Mouse (Mus musculus): ENCODE data around the gene Nme4.

DNA sequence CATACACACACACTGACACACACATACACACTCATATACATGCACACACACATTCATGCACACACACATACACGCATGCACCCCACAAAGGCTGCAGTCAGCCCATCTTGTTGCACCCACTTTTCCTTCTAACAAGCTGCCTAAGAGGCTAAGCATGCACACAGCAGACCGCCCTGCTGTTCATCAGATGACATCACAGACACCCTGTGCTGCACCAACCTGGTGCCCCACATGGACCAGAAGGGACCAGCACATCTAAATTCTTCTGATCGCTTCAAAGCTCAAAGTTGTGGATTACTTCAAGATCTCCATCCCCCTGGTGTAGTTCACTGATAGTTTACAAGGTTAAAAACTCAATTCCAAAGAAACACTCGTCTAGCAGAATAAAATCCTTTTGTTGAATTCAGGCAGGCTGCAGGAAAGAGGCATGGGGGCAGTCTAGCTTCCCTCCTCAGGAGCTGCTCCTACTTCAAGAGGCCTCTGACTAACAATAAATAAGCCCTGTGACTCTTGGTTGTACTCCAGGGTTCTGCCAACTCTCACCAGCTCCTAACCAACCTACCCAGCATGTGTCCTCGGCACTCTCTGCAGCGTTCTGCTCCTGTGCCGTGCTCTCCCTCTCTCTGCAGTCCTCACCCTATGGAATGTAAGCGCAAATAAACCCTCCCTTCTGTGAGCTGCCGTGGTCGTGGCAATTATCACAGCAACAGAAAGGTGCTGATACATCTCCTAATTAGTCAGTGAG, 49.0 kb downstream of the Nme4 start:
- TF ChIP-seq CTCF (IDR thresholded peaks at IDR 0.05; ENCODE audit: extremely low read depth, insufficient read length, insufficient replicate concordance, low read depth, low read length) (no peak), POLR2A (IDR thresholded peaks at IDR 0.05; ENCODE audit: low read depth, low read length) (no peak)

All from small intestine, adult 2 months (tissue).